Mouse (Mus musculus): ENCODE data around the gene Wdr92.
"Not testable (repeated sequence)": the region's sequence is repeated elsewhere in the genome, so short reads cannot be mapped to it uniquely, and the experiment has no call there.

The Wdr92 gene

DNA sequence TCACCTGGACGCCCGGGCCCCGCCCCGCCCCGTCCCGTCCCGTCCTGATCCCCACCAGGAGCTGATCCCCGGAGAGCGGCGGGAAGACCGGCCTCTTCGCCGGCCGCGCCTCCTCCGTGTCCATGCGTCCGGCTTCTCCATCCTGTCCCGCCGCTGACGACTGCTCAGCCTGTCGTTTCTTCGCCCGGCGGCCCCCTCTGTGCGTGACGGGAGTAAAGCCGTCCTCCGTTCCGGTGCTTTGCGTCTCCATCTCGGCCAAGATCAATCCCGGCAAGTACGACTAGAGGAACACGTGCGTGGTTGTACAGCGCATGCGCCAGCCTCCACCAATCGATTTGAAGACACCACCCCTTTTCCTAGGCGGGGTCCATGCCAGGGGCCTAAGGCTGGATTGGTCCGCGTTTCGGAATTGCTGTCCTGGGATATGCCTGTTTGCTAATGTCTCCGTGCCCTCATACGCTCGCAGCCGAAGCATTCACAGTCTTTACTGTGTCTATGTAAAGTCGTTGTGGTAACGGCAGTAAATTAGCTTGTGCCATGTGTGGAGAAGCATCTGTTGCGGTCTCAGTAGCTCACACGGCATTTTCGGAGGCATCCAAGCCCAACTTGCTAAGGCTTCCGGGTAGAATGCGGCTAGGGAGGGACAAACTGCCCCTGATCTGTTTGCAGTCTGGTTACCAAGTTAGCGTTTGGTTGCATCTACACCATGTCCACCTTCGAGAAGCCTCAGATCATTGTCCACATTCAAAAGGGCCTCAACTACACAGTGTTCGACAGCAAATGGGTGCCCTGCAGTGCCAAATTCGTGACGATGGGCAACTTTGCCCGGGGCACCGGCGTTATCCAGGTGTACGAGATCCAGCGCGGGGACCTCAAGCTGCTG lies 29.6 kb downstream of the Wdr92 start, which contains the start of gene Pno1:
Gene Pno1, minus strand, starts transcription at position 311 of the 883 bp plus-strand sequence.
- DNase-seq (ENCODE audit: low spot score in 2 of 2), result peak; percentile 95 to 96

DNA sequence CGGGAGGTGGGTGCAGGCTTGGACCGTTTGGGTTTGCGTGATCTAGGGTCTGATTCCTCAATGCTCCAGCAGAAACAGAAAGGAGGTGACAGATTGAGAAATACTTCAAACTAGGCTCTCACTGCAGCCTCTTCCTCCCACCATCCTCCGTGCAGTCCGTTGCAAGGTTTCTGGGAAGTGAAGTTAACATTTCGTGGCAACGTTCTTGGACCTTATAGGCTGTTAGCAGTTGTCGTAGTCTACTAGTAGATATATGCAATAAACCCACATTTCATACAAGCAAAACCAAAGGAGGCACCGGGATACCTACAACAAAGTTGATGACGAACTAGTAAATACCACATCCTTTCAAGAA lies 30.2 kb downstream of the Wdr92 start:
- no peak for DNase-seq (ENCODE audit: low spot score in 2 of 2)

DNA sequence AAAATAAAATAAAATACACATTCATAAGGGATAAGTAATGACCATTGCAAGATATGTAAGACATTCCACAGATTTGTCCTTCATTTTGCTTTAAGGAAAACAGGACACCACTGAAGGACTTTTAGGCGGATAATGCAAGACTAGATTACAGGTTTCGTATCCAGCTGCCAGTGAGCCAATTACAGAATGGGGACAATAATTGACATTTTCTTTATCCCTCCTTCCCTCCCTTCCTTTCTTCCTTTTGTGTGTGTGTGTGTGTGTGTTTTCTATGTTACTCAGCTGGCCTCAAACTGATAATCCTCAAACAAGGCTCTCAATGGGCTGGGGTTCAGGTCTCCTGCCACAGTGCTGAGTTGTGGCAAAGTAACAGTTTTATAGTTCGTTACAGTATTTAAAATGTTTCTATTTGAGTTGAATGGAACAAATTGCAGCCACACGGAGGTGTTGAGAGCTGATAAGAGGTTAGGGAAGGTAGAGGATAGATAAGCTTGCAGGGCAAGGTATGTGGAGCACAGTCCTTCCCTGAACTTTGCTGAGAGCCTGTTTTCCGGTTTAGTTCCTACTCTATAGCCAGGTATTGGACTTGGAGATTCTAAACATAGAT lies 31.1 kb downstream of the Wdr92 start:
- DNase-seq (ENCODE audit: low spot score in 2 of 2), result no peak

DNA sequence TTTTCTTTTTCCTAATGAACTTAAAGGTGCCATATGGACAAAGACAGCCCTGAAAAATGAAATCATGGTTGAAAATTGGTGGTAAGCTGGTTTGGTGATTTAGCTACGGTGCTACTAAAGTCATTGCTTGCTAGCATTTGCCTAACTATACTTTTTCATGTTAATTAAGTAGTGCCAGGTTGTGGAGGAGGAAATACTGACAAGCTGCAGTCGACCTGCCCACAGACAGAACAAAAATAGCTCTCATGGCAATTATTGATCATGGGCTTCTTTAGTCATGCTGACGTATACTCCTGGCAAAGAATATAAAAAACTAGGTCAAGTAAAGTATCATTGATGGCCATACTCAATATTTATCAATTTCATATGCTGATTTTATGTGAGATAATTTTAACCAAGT lies 33.6 kb downstream of the Wdr92 start:
- no peak for DNase-seq (ENCODE audit: low spot score in 2 of 2)

DNA sequence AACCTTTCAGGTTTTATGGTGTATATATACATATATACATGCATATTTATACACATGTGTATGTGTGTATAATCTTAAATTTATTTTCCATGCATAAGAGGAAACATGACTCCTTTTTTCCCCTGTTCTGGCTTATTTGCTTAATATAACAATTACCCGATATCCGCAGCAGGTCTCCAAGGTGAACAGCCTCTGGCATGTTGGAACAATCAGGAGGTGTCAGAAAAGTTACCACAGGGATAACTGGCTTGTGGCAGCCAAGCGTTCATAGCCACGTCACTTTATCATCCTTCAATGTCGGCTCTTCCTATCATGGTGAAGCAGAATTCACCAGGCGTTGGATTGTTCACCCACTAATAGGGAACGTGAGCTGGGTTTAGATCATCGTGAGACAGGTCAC lies 39.2 kb downstream of the Wdr92 start:
- DNase-seq (ENCODE audit: low spot score in 2 of 2), result no peak

DNA sequence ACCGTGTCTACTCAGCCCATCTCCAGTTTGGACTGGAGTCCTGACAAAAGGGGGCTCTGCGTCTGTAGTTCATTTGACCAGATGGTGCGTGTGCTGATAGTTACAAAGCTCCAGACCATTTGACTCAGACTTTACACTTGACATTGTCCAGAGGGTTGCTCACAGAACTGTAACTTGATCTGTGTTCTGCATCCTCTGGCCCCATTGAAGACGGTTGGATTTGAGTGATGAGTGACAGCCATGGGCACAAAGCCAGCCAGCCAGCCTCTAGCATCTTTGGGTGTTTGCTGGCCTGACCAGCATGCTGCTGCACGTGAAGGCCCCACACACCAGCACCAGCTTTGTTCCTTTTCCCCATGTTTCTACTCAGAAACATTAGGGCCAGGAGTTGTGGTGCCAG lies 50.9 kb downstream of the Wdr92 start:
- DNase-seq (ENCODE audit: low spot score in 2 of 2), result no peak

DNA sequence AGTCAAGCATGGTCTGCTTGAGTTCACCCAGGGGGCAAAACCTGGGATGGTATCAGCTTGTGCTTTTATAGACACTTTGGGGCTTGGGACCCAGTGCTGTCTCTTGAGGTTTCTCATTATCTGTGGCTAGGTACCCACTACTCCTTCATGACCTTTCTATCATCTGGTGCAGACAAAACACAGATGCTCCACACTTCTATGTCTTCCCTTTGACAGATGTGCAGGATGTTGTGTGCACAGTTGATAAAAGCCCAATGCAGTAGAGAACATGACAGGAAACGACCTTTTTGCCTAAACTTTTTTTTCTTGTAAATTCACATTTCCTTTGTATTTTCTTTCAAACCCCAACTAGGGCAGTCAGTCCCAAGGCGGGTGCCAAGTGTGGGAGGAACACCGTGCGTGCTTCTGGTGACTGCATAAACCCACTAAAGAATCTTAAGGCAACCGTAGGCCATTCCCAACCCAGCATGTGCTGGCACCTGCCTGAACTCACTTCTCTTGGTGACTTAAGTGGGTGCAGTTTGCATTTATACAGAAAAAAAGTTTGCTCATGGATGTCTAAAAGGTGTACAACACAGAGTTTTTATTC lies 54.6 kb downstream of the Wdr92 start:
- DNase-seq (ENCODE audit: low spot score in 2 of 2), result no peak

DNA sequence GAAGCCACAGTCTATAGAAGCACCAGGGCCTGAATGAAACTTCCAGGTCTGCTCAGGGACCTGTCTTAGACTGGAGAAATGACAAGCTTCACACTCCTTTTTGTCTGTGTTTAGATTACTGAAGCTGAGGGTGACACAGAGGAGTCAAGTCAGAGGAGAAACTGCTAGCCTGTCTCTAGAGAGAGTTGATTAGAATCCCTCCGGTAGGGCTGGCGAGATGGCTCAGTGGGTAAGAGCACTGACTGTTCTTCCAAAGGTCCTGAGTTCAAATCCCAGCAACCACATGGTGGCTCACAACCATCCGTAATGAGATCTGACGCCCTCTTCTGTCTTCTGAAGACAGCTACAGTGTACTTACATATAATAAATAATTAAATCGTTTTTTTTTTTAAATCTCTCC lies 56.7 kb downstream of the Wdr92 start:
- DNase-seq (ENCODE audit: low spot score in 2 of 2), result not testable (repeated sequence)

DNA sequence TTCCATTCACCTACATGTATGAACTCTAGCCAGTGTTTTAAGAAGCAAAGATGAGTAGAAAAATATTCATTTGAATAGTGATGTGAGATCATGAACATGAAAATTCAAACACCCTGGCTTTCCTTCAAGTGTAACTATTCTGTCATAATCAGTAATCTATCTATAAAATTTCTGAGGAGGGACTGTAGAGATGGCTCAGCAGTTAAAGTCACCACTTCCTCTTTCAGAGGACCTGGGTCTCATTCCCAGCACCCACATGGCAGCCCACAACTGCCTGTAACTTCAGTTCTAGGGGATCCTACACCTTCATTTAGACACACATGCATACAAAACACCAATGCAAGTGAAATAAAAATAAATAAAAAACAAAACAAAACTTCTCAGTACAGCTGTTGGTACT lies 66.8 kb downstream of the Wdr92 start:
- DNase-seq (ENCODE audit: low spot score in 2 of 2), result no peak

DNA sequence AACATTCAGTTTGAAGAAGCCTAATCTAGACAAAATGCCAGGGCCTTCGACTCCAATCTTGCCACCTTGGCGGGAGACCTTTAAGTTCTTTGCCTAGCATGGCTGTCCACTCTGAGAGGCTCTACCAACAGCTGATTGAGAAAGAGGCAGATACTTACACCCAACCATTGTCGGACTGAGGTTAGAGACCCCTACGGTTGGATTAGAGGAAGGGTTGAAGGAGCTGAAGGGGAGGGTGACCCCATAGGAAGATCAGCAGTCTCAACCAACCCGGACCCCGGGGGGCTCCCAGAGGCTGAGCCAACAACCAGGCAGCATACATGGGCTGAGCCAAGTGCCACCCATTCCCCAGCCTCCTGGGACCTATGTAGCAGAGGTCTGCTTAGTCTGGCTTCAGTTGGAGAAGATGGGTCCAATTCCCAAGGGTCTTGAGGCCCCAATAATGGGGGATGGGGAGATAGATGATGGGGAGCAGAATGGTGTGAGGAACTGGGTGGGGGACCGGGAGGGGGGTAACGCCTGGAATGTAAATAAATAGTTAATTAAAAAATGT lies 75.0 kb downstream of the Wdr92 start:
- DNase-seq (ENCODE audit: low spot score in 2 of 2), result no peak

DNA sequence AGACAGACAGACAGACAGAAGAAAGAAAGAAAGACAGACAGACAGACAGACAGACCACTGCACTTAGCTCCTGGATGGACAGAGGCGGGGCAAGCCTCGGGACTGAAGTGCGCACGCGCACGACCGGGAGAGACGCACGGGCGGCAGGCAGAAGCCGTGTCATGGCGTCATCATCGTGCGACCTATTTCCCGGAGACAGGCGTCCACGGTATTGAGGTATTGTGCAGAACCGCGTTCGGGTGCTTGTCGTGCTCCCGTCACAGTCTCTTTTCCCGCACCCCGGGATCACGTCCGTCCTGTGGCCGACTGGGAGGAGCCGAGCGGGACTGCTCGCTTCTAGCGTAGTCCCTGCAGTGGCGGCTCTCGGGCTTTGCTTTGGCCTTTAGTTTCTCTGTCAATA lies 75.5 kb downstream of the Wdr92 start, which contains the start of gene C1d:
Gene C1d, plus strand, starts transcription at position 137 of the 400 bp plus-strand sequence.
- DNase-seq (ENCODE audit: low spot score in 2 of 2), result peak; percentile 91 to 92

DNA sequence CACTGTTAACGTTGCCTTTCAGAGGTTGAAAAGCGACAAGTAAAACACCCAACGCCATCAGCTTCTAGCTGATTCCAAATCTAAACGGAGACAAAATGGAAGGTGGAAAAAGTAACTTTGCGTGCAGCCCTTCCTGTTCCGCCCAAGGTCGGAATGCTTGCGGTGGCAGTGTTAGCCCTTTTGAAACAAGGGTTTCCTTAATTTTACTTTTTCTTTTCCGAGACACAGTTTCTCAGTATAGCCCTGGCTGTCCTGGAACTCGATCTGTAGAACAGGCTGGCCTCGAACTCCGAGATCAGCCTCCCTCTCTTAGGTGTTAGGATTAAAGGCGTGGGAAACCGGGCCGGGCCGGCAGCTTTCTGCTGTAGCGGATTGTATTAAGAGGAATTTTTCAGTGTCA lies 76.0 kb downstream of the Wdr92 start:
- peak in 1 of 2 experiments; percentile 9 for DNase-seq (ENCODE audit: low spot score in 2 of 2)

DNA sequence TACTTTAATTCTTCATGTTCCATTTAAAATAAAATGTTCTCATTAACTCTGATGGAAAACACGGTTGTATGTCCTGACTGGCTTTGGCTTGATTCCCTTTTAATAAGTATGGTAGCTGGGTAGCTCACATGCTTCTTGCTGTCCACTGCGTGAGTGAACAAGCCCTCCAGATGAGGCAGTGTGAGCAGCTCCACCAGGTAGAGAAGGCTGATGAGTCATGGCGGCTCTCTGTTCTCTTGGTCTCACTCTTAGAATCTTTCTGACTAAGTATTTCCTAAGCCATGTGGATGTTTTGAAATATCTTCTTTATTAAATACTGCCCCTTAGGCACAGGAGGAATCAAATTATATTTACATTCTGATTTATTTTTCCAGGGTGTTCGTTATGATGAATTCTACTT lies 85.3 kb downstream of the Wdr92 start:
- no peak for DNase-seq (ENCODE audit: low spot score in 2 of 2)

DNA sequence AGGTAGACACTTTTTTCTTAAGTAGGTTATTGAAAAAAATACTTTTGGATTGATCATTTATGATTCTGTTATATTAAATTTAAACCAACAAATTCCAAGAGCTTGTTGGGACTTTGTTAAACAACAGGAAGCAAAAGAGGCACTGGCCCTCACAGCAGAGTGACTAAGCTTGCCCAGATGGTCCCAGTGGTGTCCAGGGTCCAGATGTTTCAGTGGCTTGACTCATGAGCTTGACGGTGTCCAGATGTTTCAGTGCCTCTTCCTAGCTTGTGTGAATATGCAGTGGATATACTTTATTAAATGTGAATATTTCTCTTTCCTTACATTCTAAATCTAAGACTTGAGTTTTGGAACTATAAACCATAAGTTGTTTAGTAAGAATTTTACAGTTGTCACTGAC lies 86.9 kb downstream of the Wdr92 start:
- DNase-seq (ENCODE audit: low spot score in 2 of 2), result no peak

DNA sequence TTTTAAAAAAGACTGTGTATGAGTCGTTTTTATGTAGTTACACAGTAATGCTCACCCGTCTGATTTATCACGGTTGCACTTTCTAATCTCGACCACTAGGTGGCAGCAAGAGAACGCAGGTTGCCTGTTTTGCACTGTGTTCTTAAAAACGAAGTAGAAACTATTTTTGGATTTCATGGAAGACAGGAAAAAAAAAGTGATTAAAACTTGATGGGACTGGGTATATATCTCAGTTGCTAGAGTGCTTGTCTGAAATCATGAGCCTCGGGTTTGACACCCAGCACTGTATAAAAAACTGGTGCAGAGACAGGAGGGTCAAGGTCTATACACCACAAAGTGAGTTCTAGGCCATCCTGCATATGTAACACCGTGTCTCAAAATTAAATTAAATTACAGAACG lies 98.1 kb downstream of the Wdr92 start:
- DNase-seq (ENCODE audit: low spot score in 2 of 2), result peak; percentile 20 to 38

Measured in urinary bladder, postnatal 36 days (tissue).